Mouse (Mus musculus): ENCODE data around the gene Irf5. TPM values are rescaled to one million over a fixed set of nuclear protein-coding genes. Genes with fewer than 3 reads are reported as not detected.

Gene Irf5
- polyA plus RNA-seq, 1 experiment from 2014 or later, result 11.8 TPM

GRCm38 (mm10) chr6:29497791-29498190 lies 28.6 kb upstream of the Irf5 start:
- Histone ChIP-seq H3K4me2 (ENCODE audit: low read depth, low read length) (no peak overlapping the region), H3K27ac (ENCODE audit: low read depth) (no peak overlapping the region), H3K36me3 (replicated peaks; ENCODE audit: insufficient read depth, low read length) (no peaks in the 10 kb centered on the region), H3K9ac (replicated peaks) (no peak overlapping the region), H3K9me3 (ENCODE audit: low read length) (no peaks in the 10 kb centered on the region), H3K4me3 (ENCODE audit: low read depth, low read length) (no peak overlapping the region), H3K27me3 (ENCODE audit: insufficient read depth, low read length) (peaks cover 12% of the 10 kb centered on the region), H3K4me1 (ENCODE audit: insufficient read depth) (no peaks in the 10 kb centered on the region)
- no peak for TF ChIP-seq CTCF (IDR thresholded peaks at IDR 0.05; ENCODE audit: low read depth)
- TF ChIP-seq EP300 (IDR thresholded peaks at IDR 0.05; ENCODE audit: low read depth), result no peak
- ATAC-seq (no peak), DNase-seq (no peak)
- 39% methylated on average over 2 of the region's 2 CpGs for WGBS (ENCODE audit: insufficient replicate concordance)

- WGBS (ENCODE audit: insufficient replicate concordance), result 58% methylated on average over 7 of the region's 7 CpGs
- H3K36me3 ChIP-seq (replicated peaks; ENCODE audit: insufficient read depth, low read length), result no peaks in the 10 kb centered on the region
- H3K27me3 ChIP-seq (ENCODE audit: insufficient read depth, low read length), result peaks cover 12% of the 10 kb centered on the region
- no peak overlapping the region for H3K27ac ChIP-seq (ENCODE audit: low read depth)
- H3K9ac ChIP-seq (replicated peaks), result no peak overlapping the region
- ATAC-seq, result no peak
- H3K4me2 ChIP-seq (ENCODE audit: low read depth, low read length), result no peak overlapping the region
- no peaks in the 10 kb centered on the region for H3K4me1 ChIP-seq (ENCODE audit: insufficient read depth)
- TF ChIP-seq CTCF (IDR thresholded peaks at IDR 0.05; ENCODE audit: low read depth) (no peak), EP300 (IDR thresholded peaks at IDR 0.05; ENCODE audit: low read depth) (no peak)
- no peak for DNase-seq
- no peak overlapping the region for H3K4me3 ChIP-seq (ENCODE audit: low read depth, low read length)
- no peaks in the 10 kb centered on the region for H3K9me3 ChIP-seq (ENCODE audit: low read length)
Observed at GRCm38 (mm10) chr6:29500177-29500576, 26.2 kb upstream of the Irf5 start.

GRCm38 (mm10) chr6:29500810-29501209 lies 25.6 kb upstream of the Irf5 start:
- no peak for DNase-seq
- no peak overlapping the region for H3K27ac ChIP-seq (ENCODE audit: low read depth)
- H3K9ac ChIP-seq (replicated peaks), result no peak overlapping the region
- no peak overlapping the region for H3K4me2 ChIP-seq (ENCODE audit: low read depth, low read length)
- no peaks in the 10 kb centered on the region for H3K4me1 ChIP-seq (ENCODE audit: insufficient read depth)
- H3K9me3 ChIP-seq (ENCODE audit: low read length), result no peaks in the 10 kb centered on the region
- no peaks in the 10 kb centered on the region for H3K36me3 ChIP-seq (replicated peaks; ENCODE audit: insufficient read depth, low read length)
- H3K4me3 ChIP-seq (ENCODE audit: low read depth, low read length), result no peak overlapping the region
- H3K27me3 ChIP-seq (ENCODE audit: insufficient read depth, low read length), result peaks cover 10% of the 10 kb centered on the region
- no peak for TF ChIP-seq EP300 (IDR thresholded peaks at IDR 0.05; ENCODE audit: low read depth)
- TF ChIP-seq CTCF (IDR thresholded peaks at IDR 0.05; ENCODE audit: low read depth), result no peak
- 72% methylated on average over 6 of the region's 6 CpGs for WGBS (ENCODE audit: insufficient replicate concordance)
- ATAC-seq, result no peak

- H3K9me3 ChIP-seq (ENCODE audit: low read length), result no peaks in the 10 kb centered on the region
- H3K4me1 ChIP-seq (ENCODE audit: insufficient read depth), result no peaks in the 10 kb centered on the region
- no peak overlapping the region for H3K27ac ChIP-seq (ENCODE audit: low read depth)
- no peaks in the 10 kb centered on the region for H3K36me3 ChIP-seq (replicated peaks; ENCODE audit: insufficient read depth, low read length)
- no peak overlapping the region for H3K9ac ChIP-seq (replicated peaks)
- H3K4me2 ChIP-seq (ENCODE audit: low read depth, low read length), result no peak overlapping the region
- no peak for DNase-seq
- H3K27me3 ChIP-seq (ENCODE audit: insufficient read depth, low read length), result peaks cover 8% of the 10 kb centered on the region
- TF ChIP-seq EP300 (IDR thresholded peaks at IDR 0.05; ENCODE audit: low read depth), result no peak
- TF ChIP-seq CTCF (IDR thresholded peaks at IDR 0.05; ENCODE audit: low read depth), result peak; percentile 64
- H3K4me3 ChIP-seq (ENCODE audit: low read depth, low read length), result no peak overlapping the region
- peak; percentile 47; the same call in 1 of the 2 replicates for ATAC-seq
- WGBS (ENCODE audit: insufficient replicate concordance), result 68% methylated on average over 1 of the region's 1 CpGs
Observed at GRCm38 (mm10) chr6:29501599-29501998, 24.8 kb upstream of the Irf5 start.

GRCm38 (mm10) chr6:29505493-29505892 lies 20.9 kb upstream of the Irf5 start:
- ATAC-seq (no peak), DNase-seq (peak; percentile 19)
- H3K9ac ChIP-seq (replicated peaks), result no peak overlapping the region
- peaks cover 7% of the 10 kb centered on the region; the same call in 1 of the 2 replicates for H3K4me1 ChIP-seq (ENCODE audit: insufficient read depth)
- H3K27ac ChIP-seq (ENCODE audit: low read depth), result no peak overlapping the region
- no peak overlapping the region for H3K4me3 ChIP-seq (ENCODE audit: low read depth, low read length)
- 75% methylated on average over 5 of the region's 5 CpGs for WGBS (ENCODE audit: insufficient replicate concordance)
- H3K27me3 ChIP-seq (ENCODE audit: insufficient read depth, low read length), result peaks cover 27% of the 10 kb centered on the region
- H3K36me3 ChIP-seq (replicated peaks; ENCODE audit: insufficient read depth, low read length), result no peaks in the 10 kb centered on the region
- no peak overlapping the region for H3K4me2 ChIP-seq (ENCODE audit: low read depth, low read length)
- TF ChIP-seq CTCF (IDR thresholded peaks at IDR 0.05; ENCODE audit: low read depth) (peak; percentile 41; the same call in 1 of the 2 replicates), EP300 (IDR thresholded peaks at IDR 0.05; ENCODE audit: low read depth) (no peak)
- no peaks in the 10 kb centered on the region for H3K9me3 ChIP-seq (ENCODE audit: low read length)

GRCm38 (mm10) chr6:29506834-29507233 lies 19.6 kb upstream of the Irf5 start:
- peak overlapping the region; percentile 76; the same call in 1 of the 2 replicates for H3K4me2 ChIP-seq (ENCODE audit: low read depth, low read length)
- H3K9me3 ChIP-seq (ENCODE audit: low read length), result no peaks in the 10 kb centered on the region
- no peak overlapping the region for H3K9ac ChIP-seq (replicated peaks)
- no peak for ATAC-seq
- H3K4me3 ChIP-seq (ENCODE audit: low read depth, low read length), result peak overlapping the region; percentile 45; the same call in 1 of the 2 replicates
- H3K4me1 ChIP-seq (ENCODE audit: insufficient read depth), result peaks cover 7% of the 10 kb centered on the region; the same call in 1 of the 2 replicates
- H3K27me3 ChIP-seq (ENCODE audit: insufficient read depth, low read length), result peaks cover 27% of the 10 kb centered on the region
- DNase-seq, result peak; percentile 12
- TF ChIP-seq CTCF (IDR thresholded peaks at IDR 0.05; ENCODE audit: low read depth), result no peak
- no peak for TF ChIP-seq EP300 (IDR thresholded peaks at IDR 0.05; ENCODE audit: low read depth)
- 37% methylated on average over 8 of the region's 8 CpGs for WGBS (ENCODE audit: insufficient replicate concordance)
- H3K36me3 ChIP-seq (replicated peaks; ENCODE audit: insufficient read depth, low read length), result no peaks in the 10 kb centered on the region
- H3K27ac ChIP-seq (ENCODE audit: low read depth), result no peak overlapping the region
